Mouse (Mus musculus) liver, postnatal 0 days (tissue): ENCODE data around the gene Gbp3. TPM values are rescaled to one million over a fixed set of nuclear protein-coding genes. Genes with fewer than 3 reads are reported as not detected.
"Not testable (repeated sequence)": the region's sequence is repeated elsewhere in the genome, so short reads cannot be mapped to it uniquely, and the experiment has no call there.

Experiments used
- ATAC-seq: fragments of 200-750 bp; cut with Nextera tagmentation; 2 replicates; pipeline ENCODE4 v1.8.0; 2017; ENCODE audit warnings: mild to moderate bottlenecking, moderate library complexity
- DNase-seq: peaks from one replicate; pipeline ENCODE4 v3.0.0-alpha.2; 2016
- H3K27ac ChIP-seq: fragments of 300-500 bp; sonication (generic); 2 replicates; pipeline ENCODE4 v1.5.1; 2014; ENCODE audit warnings: antibody characterized with exemption, moderate library complexity, mild to moderate bottlenecking, low read depth
- H3K27me3 ChIP-seq: fragments of 300-500 bp; sonication (generic); 2 replicates; pipeline ENCODE4 v1.6.1; 2014; ENCODE audit warnings: low read length, control low read depth, mixed read lengths; ENCODE audit not compliant: insufficient read depth
- H3K36me3 ChIP-seq: fragments of 300-500 bp; sonication (generic); replicated peaks from 2 replicates; pipeline ENCODE4 v1.6.1; 2014; ENCODE audit warnings: mild to moderate bottlenecking, control low read depth, low read length, moderate library complexity, mixed read lengths; ENCODE audit not compliant: insufficient read depth
- H3K4me1 ChIP-seq: fragments of 300-500 bp; sonication (generic); 2 replicates; pipeline ENCODE4 v1.6.1; 2014; ENCODE audit warnings: antibody characterized with exemption, mild to moderate bottlenecking, control low read depth; ENCODE audit not compliant: insufficient read depth
- H3K4me2 ChIP-seq: fragments of 300-500 bp; sonication (generic); 2 replicates; pipeline ENCODE4 v1.6.1; 2014; ENCODE audit warnings: low read depth, mild to moderate bottlenecking, low read length, moderate library complexity, mixed read lengths
- H3K4me3 ChIP-seq: fragments of 300-500 bp; sonication (generic); 2 replicates; pipeline ENCODE4 v1.5.1; 2014; ENCODE audit warnings: low read depth, low read length
- H3K9ac ChIP-seq: fragments of 300-500 bp; sonication (generic); replicated peaks from 2 replicates; pipeline ENCODE4 v1.6.1; 2014; ENCODE audit warnings: mild to moderate bottlenecking, moderate library complexity
- H3K9me3 ChIP-seq: fragments of 300-500 bp; sonication (generic); 2 replicates; pipeline ENCODE4 v1.6.1; 2016; ENCODE audit warnings: mild to moderate bottlenecking, control low read depth, low read length, mixed read lengths
- CTCF ChIP-seq: sonication (generic); IDR thresholded peaks from 2 replicates; pipeline ENCODE4 v1.5.1; 2016; ENCODE audit warnings: antibody characterized with exemption, low read depth
- EP300 ChIP-seq: IDR thresholded peaks from 2 replicates; pipeline ENCODE4 v1.6.1; 2016; ENCODE audit warnings: antibody characterized with exemption, low read depth, mild to moderate bottlenecking
- WGBS: fragments of 180-500 bp; shearing (Covaris S2); extraction: QIAGEN DNeasy Blood & Tissue Kit; methylation state at CpG from one replicate; pipeline ENCODE4 v1.1.7; 2014; ENCODE audit not compliant: insufficient replicate concordance; 5-methylcytosine and 5-hydroxymethylcytosine counted together
- polyA plus RNA-seq: library from polyadenylated mRNA; unstranded; fragments of >200 nt; fragmentation: Nextera tagmentation; extraction: Ambion mirVana; gene quantifications from 2 replicates; pipeline ENCODE4 v1.2.1, GENCODE M21; 2015

Gene Gbp3
- polyA plus RNA-seq, 1 experiment from 2014 or later = 3.6 TPM

DNA sequence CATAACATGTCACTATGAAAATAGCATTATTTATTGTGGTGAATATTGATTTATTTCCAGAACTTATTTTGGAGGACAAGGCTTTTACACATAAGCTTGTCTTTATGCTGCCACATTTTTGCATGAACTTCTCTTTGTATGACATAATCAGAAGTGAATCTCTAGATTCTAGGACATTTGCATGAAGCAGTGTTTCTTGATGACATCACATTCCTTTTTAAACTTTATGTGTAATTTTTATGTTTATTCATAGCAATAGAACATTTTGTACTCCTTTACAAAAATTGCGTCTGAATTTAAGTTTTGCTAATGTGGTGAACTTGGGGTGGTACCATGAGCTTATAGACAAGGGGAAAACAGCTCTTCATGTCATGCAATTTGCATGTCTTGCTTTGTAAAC, 24.2 kb upstream of the Gbp3 start:
- Histone ChIP-seq H3K9ac (no peak overlapping the region), H3K4me2 (no peak overlapping the region), H3K4me1 (peaks cover 13% of the 10 kb centered on the region), H3K27me3 (no peaks in the 10 kb centered on the region), H3K4me3 (no peak overlapping the region), H3K9me3 (no peaks in the 10 kb centered on the region), H3K36me3 (peaks cover 3% of the 10 kb centered on the region), H3K27ac (no peak overlapping the region)
- TF ChIP-seq CTCF (no peak), EP300 (no peak)
- ATAC-seq (no peak), DNase-seq (no peak)
- WGBS = 66% methylated on average over 1 of the region's 1 CpGs

DNA sequence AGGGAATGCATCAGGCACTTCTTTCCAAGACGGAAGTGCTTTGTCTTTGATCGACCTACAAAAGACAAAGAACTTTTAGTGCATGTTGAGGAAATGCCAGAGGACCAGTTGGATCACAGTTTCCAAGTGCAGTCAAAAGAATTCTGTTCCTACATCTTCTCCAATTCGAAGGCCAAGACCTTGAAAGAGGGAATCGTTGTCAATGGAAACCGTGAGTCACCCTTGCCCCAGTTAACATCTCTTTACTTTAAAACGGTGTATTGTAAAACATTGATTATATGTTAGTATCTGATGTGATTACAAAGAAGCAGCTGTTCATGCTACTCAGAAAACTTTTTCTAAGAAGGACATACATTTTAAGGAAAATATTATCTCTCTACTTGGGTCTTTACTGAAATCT, 18.4 kb upstream of the Gbp3 start:
- Histone ChIP-seq H3K36me3 (peaks cover 25% of the 10 kb centered on the region), H3K9ac (no peak overlapping the region), H3K27me3 (no peaks in the 10 kb centered on the region), H3K4me3 (no peak overlapping the region), H3K4me2 (no peak overlapping the region), H3K27ac (no peak overlapping the region), H3K4me1 (no peaks in the 10 kb centered on the region), H3K9me3 (no peaks in the 10 kb centered on the region)
- no peak for ATAC-seq
- no peak for DNase-seq
- TF ChIP-seq CTCF = no peak
- no peak for TF ChIP-seq EP300
- 82% methylated on average over 6 of the region's 6 CpGs for WGBS

DNA sequence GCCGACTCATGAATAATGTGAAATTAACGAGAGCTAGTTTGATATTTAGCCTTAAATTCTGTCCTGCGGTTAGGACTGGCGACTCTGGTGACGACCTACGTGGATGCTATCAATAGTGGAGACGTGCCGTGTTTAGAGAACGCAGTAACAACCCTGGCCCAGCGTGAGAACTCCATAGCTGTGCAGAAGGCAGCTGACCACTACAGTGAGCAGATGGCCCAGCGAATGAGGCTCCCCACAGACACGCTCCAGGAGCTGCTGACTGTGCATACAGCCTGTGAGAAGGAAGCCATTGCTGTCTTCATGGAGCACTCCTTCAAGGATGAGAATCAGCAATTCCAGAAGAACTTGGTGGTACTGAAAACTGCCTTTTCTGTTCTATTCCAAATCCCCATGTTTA, 17.1 kb upstream of the Gbp3 start:
- not testable (repeated sequence) for H3K4me3 ChIP-seq, H3K4me1 ChIP-seq, ATAC-seq, H3K4me2 ChIP-seq, H3K27me3 ChIP-seq, H3K9ac ChIP-seq, H3K27ac ChIP-seq, H3K9me3 ChIP-seq, DNase-seq
- H3K36me3 ChIP-seq = peaks cover 38% of the 10 kb centered on the region
- 84% methylated on average over 12 of the region's 12 CpGs for WGBS

DNA sequence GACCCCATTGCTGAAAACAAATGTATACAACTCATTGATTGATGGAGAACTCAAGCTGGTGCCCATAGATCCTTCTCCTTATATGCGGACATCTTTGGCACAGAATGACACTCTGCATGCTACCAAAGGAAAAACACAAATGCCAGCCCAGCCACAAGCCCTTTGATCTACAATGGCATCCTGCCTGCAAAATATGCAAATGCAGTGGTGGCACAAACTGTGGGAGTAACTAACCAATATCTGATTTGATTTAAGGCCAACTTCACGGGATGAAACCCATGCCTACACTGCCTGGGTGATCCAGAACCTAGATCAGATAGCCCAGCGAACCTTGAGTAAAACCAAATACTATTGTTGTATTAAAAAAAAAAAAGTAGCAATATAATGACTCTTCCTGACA, 13.1 kb upstream of the Gbp3 start:
- no peaks in the 10 kb centered on the region for H3K4me1 ChIP-seq
- no peak overlapping the region for H3K4me2 ChIP-seq
- H3K9ac ChIP-seq = no peak overlapping the region
- no peaks in the 10 kb centered on the region for H3K9me3 ChIP-seq
- DNase-seq (no peak), ATAC-seq (no peak)
- no peak for TF ChIP-seq CTCF
- TF ChIP-seq EP300 = no peak
- H3K36me3 ChIP-seq = peaks cover 31% of the 10 kb centered on the region
- no peak overlapping the region for H3K27ac ChIP-seq
- no peaks in the 10 kb centered on the region for H3K27me3 ChIP-seq
- no peak overlapping the region for H3K4me3 ChIP-seq
- WGBS = 70% methylated on average over 3 of the region's 3 CpGs

DNA sequence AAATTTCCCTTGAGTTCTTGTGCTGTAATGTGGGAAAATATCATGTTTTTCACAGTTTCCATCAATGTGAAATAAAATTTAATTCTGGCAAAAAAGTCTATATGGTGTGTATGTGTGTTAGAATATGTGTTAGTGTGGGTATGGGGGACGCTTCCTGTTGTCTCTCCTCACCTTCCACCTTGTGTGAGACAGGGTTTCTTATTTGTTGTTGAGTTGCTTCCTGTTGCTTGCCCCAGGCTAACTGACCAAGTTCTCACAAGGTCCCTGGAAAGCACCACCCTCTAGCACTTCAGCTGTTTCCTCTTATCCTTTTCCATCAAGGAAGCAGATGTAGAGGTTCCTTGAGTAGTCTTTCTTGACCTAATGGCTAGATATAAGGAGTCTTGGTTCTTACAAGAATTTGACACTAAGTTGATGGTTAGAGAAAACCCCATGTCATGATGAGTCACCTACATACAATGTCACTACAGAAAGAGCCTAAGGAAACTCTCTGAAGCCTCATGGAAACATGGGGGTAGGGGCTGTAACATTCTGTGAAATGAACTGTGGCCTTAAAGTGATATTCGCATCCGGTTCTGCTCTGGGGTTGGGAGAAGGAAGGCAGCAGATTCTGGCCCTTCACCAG, 9.7 kb upstream of the Gbp3 start:
- WGBS = 83% methylated on average over 3 of the region's 3 CpGs
- TF ChIP-seq CTCF = no peak
- TF ChIP-seq EP300 = no peak
- Histone ChIP-seq H3K9ac (no peak overlapping the region), H3K4me1 (no peaks in the 10 kb centered on the region), H3K4me3 (no peak overlapping the region), H3K27me3 (no peaks in the 10 kb centered on the region), H3K27ac (no peak overlapping the region), H3K9me3 (no peaks in the 10 kb centered on the region), H3K36me3 (peaks cover 23% of the 10 kb centered on the region), H3K4me2 (no peak overlapping the region)
- no peak for DNase-seq
- no peak for ATAC-seq

DNA sequence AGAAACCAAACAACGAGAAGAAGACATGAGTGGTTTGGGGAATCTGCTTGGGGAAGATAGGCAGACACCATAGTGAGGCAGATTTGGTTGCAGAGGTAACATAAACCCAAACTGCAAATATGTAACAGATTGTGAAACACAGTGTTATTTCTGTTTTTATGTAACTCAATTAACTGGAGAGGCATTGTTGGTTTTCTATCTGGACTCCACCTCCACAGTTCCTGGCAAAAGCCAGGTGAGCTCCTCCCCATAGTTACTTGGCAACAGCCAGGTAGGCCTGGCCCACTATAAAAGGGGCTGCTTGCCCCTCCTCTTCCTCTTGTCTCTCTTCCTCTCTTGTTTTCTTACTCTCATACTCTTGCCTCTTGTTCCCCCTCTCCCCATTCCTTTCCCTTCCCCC, 5.2 kb upstream of the Gbp3 start:
- 73% methylated on average over 1 of the region's 1 CpGs for WGBS

DNA sequence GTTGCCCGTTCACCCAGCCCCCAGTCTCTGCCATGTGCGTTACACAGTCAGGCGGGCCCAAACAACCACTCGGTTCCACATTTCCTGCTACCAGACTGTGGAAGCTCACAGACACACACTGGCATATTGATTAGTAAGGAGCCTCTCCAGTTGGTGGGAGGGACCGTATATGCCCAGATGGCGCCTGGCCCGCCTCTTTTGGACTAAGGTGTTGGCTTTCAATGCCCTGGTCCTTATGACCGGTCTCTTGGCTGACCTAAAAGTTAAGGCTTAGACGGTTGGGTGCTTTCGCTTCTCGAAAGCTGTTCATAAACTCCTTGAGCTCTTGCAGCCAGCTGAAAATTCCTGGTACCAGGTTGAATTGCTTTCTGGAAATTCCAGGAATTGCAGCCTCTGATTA, 4.2 kb upstream of the Gbp3 start:
- Histone ChIP-seq H3K9ac (no peak overlapping the region), H3K4me2 (no peak overlapping the region), H3K27ac (no peak overlapping the region), H3K27me3 (no peaks in the 10 kb centered on the region), H3K4me3 (no peak overlapping the region), H3K36me3 (no peaks in the 10 kb centered on the region), H3K9me3 (no peaks in the 10 kb centered on the region), H3K4me1 (0 out of 2 replicates have a peak, but pooled peaks cover 3% of the 10 kb centered on the region)
- TF ChIP-seq EP300 (no peak), CTCF (no peak)
- DNase-seq (no peak), ATAC-seq (no peak)
- 80% methylated on average over 11 of the region's 11 CpGs for WGBS

More for the DNA sequence above, 5.2 kb upstream of the Gbp3 start:
- ATAC-seq (no peak), DNase-seq (no peak)
- no peak for TF ChIP-seq EP300
- no peak for TF ChIP-seq CTCF
- H3K4me1 ChIP-seq = no peaks in the 10 kb centered on the region
- no peak overlapping the region for H3K27ac ChIP-seq
- H3K27me3 ChIP-seq = no peaks in the 10 kb centered on the region
- H3K36me3 ChIP-seq = no peaks in the 10 kb centered on the region
- H3K4me3 ChIP-seq = no peak overlapping the region
- no peak overlapping the region for H3K4me2 ChIP-seq
- no peaks in the 10 kb centered on the region for H3K9me3 ChIP-seq
- H3K9ac ChIP-seq = no peak overlapping the region
